Mouse (Mus musculus): ENCODE data around the gene Kynu. TPM values are rescaled to one million over a fixed set of nuclear protein-coding genes. Genes with fewer than 3 reads are reported as not detected.

Kynu gene
- total RNA-seq, 2 experiments from 2014 or later, result 0.16 TPM; not detected in 1

DNA sequence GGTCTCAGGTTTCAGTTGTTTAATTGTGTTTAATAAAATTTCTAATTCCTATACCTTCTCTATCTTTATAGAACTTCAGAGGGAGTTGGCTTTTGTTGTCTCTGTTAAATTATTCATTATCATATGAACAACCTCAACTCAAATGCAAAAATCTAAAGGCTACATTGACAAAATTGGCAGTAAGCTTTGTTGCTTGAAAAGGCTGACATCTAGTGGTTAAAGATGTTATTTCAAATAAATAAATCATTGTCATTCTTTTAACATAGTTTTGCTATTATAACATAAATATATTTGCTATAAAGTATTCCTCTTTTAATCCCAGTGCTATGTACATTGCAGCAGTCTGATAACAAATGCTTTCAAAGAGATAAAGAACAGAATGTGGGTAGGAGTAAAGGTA lies 81.4 kb downstream of the Kynu start:
- no peak for DNase-seq (ENCODE audit: low spot score in 2 of 2)

GRCm38 (mm10) chr2:43646962-43647361 lies 91.8 kb downstream of the Kynu start:
- DNase-seq (ENCODE audit: low spot score in 2 of 2), result no peak

DNA sequence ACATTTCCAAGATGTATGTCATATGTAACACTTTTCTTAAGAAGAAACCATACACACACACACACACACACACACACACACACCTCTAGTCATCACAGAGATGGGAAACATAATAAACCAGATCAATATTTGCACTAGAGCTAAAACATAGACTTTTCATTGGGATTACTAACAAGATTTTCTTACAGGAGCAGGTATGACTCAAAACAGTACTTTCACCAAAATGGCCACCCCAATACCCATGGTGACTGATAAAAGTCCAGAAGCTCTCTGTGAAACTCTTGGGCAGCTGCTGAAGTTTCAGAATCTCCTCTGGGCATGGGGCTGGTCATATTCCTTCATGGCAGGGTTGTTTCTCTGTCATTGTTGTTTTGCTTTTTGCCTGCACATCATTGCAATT lies 114.5 kb downstream of the Kynu start:
- no peak for DNase-seq (ENCODE audit: low spot score in 2 of 2)

DNA sequence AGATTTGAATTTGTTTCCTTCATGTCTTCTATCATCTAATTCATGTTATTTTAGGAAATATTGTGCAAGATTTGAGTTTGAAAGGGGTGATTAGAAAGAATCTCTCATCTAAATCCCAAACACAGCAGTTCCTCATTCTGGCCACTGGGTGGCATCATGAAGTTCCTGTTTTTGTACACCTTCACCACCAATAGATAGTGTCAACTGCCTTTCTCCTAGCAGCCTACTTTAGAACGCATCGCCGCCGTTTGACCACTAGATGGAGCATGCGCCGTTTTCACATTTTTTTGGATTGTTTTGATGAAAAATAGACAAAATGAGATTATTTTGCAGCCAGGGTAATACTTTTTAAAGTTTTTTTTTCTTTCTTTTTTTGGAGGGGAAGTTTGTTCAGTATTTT lies 118.5 kb downstream of the Kynu start:
- peak; percentile 79 for DNase-seq (ENCODE audit: low spot score in 2 of 2)

GRCm38 (mm10) chr2:43674098-43674497 lies 119.0 kb downstream of the Kynu start:
- DNase-seq (ENCODE audit: low spot score in 2 of 2), result no peak

DNA sequence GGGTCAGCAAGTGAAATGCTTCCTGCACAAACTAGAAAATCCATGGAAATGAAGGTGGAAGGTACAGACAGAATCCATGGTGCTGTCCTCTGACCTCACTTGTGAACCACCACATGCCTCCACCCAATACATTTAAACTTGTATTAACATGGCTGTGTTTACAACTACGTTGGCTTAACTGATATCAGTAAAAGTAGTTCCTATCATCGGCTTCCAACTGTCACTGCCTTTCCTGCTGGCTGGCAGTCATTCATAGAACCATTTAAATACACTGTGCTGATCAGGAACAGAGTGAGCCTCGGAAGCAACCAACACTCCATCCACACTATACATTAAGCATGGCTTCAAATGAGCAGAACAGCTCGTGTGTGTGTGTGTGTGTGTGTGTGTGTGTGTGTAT lies 120.1 kb downstream of the Kynu start:
- DNase-seq (ENCODE audit: low spot score in 2 of 2), result no peak

DNA sequence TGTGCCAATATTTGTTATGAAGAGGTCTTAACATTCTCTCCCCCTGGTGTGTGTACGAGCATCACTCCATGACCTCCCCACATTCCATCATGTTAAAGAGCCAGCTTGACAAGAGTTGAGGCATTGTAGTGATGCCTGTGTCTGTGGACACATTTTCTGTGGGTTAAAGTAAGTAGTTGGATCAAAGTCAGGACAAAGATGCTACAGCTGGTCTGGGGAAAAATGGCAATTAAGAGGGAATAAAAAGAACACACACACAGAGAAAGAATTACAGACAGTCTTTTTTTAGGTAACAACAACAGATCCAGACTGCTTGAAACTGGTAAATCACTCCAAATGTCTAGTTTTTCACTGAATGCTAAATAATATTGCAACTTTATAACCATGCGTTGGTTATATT lies 135.3 kb downstream of the Kynu start:
- no peak for DNase-seq (ENCODE audit: low spot score in 2 of 2)

GRCm38 (mm10) chr2:43691290-43691689 lies 136.2 kb downstream of the Kynu start:
- peak in 1 of 2 experiments; percentile 25 for DNase-seq (ENCODE audit: low spot score in 2 of 2)

GRCm38 (mm10) chr2:43695635-43696034 lies 140.5 kb downstream of the Kynu start:
- no peak for DNase-seq (ENCODE audit: low spot score in 2 of 2)

- DNase-seq (ENCODE audit: low spot score in 2 of 2), result no peak
Measured at GRCm38 (mm10) chr2:43712611-43713138, 157.5 kb downstream of the Kynu start.

DNA sequence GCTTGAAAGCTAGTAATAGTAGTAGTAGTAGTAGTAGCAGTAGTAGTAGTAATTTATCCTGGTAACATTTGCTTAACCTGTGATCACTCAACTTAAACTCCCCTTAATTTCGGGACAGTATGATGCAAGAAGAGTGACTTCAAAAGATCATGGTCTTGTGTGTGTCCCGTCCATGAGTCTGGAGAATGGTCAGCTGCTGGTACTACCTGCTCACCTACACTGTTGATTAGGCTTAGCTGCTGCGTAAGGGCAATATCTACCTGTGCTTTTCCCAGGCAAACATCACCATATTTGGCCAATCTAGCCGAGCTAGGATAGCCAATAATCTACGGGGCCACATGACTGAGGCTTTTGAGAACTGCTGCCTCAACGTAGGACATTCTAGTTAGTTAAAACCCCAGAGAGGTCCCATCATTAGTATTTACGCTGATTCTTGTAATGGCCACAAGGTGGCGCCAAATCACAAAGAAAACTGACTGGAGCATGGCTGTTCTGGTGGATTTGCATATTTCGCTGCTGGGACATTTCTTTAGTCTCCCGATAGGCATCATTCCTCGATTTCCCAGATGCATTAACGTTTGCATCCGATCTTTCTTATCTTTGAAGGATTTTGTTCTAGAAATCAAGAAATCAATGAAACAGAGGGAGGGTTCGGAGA lies 167.4 kb downstream of the Kynu start:
- peak; percentile 76 to 82 for DNase-seq (ENCODE audit: low spot score in 2 of 2)

GRCm38 (mm10) chr2:43723104-43723541 lies 168.0 kb downstream of the Kynu start:
- peak in 1 of 2 experiments; percentile 33 for DNase-seq (ENCODE audit: low spot score in 2 of 2)

- no peak for DNase-seq (ENCODE audit: low spot score in 2 of 2)
Measured at GRCm38 (mm10) chr2:43727181-43727580, 172.1 kb downstream of the Kynu start.

DNA sequence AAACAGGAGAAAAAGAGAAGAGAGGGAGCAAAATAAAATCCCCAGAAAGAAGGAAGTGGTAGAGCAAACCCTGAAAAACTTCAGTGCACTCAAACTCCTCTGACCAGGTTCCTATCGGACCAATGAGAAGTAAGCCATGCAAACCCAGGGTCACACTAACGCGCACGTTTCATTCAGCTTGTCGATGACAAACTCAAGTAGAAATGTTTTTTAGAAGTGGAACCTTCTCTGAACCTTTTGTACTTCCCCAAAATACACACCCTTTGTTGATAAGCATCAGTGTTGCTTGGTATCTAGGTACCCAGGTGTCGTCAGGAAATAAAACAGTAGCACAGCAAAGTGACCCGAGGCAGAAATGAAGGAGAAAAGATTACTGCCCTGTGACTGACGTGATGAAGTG lies 172.6 kb downstream of the Kynu start:
- DNase-seq (ENCODE audit: low spot score in 2 of 2), result no peak

- no peak for DNase-seq (ENCODE audit: low spot score in 2 of 2)
Measured at GRCm38 (mm10) chr2:43728831-43729230, 173.7 kb downstream of the Kynu start.

Other genes with a start within 250 kb of the Kynu start
- 1 to 10 TPM; 6.7 to 8.0 TPM for gene Arhgap15, start 193.5 kb downstream of the Kynu start, total RNA-seq (2021)